Mouse (Mus musculus): ENCODE measurements around the gene Rala.

- TF ChIP-seq POLR2A (IDR thresholded peaks at IDR 0.05; ENCODE audit: control insufficient read depth, low read depth, low read length), result no peak
- peak; percentile 12; the same call in 1 of the 2 replicates for TF ChIP-seq CTCF (IDR thresholded peaks at IDR 0.05; ENCODE audit: control insufficient read depth, insufficient read depth, insufficient replicate concordance, low read depth, low read length)
Measured at GRCm38 (mm10) chr13:17837610-17838483, 106.2 kb downstream of the Rala start.
